Mouse (Mus musculus): ENCODE results near the gene Pnpla6. TPM values are rescaled to one million over a fixed set of nuclear protein-coding genes. Genes with fewer than 3 reads are reported as not detected.
"Not testable (repeated sequence)": the region's sequence is repeated elsewhere in the genome, so short reads cannot be mapped to it uniquely, and the experiment has no call there.

Pnpla6 gene
- total RNA-seq, 2 experiments from 2014 or later: 76.5 to 86.0 TPM

- intact Hi-C loops (cut with DNase I): no loop called here
- Histone ChIP-seq H3K4me3 (no peak overlapping the region), H3K27ac (no peak overlapping the region)
- no peak for DNase-seq (ENCODE audit: extremely low spot score in 1 of 2, low spot score in 2 of 2)
- no peak for TF ChIP-seq CTCF (IDR thresholded peaks at IDR 0.05)
Measured at GRCm38 (mm10) chr8:3540076-3540475, 24.9 kb downstream of the Pnpla6 start.

GRCm38 (mm10) chr8:3546511-3546910 is 31.3 kb downstream of the Pnpla6 start:
- no peak overlapping the region for H3K4me3 ChIP-seq
- intact Hi-C loops (cut with DNase I): no loop called here
- no peak overlapping the region for H3K27ac ChIP-seq
- DNase-seq (ENCODE audit: extremely low spot score in 1 of 2, low spot score in 2 of 2): no peak
- no peak for TF ChIP-seq CTCF (IDR thresholded peaks at IDR 0.05)

- Histone ChIP-seq H3K27ac (no peak overlapping the region), H3K4me3 (no peak overlapping the region)
- intact Hi-C loops (cut with DNase I): no loop called here
- no peak for TF ChIP-seq CTCF (IDR thresholded peaks at IDR 0.05)
- DNase-seq (ENCODE audit: extremely low spot score in 1 of 2, low spot score in 2 of 2): no peak
Measured at GRCm38 (mm10) chr8:3552240-3552639, 37.1 kb downstream of the Pnpla6 start.

GRCm38 (mm10) chr8:3556114-3556513 is 40.9 kb downstream of the Pnpla6 start:
- Histone ChIP-seq H3K27ac (no peak overlapping the region), H3K4me3 (no peak overlapping the region)
- TF ChIP-seq CTCF (IDR thresholded peaks at IDR 0.05): no peak
- intact Hi-C loops (cut with DNase I): no loop called here
- no peak for DNase-seq (ENCODE audit: extremely low spot score in 1 of 2, low spot score in 2 of 2)

GRCm38 (mm10) chr8:3567641-3568371 is 52.6 kb downstream of the Pnpla6 start, which contains the start of gene C330021F23Rik:
TSS of gene C330021F23Rik (plus strand) at chr8:3567990.
- DNase-seq (ENCODE audit: extremely low spot score in 1 of 2, low spot score in 2 of 2): no peak
- no peak within 1 kb of the TSS for H3K4me3 ChIP-seq
- H3K27ac ChIP-seq: no peak within 1 kb of the TSS
- no peak for TF ChIP-seq CTCF (IDR thresholded peaks at IDR 0.05)
- intact Hi-C loops (cut with DNase I): no loop called here

- no peak for TF ChIP-seq CTCF (IDR thresholded peaks at IDR 0.05)
- DNase-seq (ENCODE audit: extremely low spot score in 1 of 2, low spot score in 2 of 2): no peak
- intact Hi-C loops (cut with DNase I): no loop called here
- H3K4me3 ChIP-seq: no peak overlapping the region
- H3K27ac ChIP-seq: no peak overlapping the region
Measured at GRCm38 (mm10) chr8:3568378-3568777, 53.2 kb downstream of the Pnpla6 start.

DNA sequence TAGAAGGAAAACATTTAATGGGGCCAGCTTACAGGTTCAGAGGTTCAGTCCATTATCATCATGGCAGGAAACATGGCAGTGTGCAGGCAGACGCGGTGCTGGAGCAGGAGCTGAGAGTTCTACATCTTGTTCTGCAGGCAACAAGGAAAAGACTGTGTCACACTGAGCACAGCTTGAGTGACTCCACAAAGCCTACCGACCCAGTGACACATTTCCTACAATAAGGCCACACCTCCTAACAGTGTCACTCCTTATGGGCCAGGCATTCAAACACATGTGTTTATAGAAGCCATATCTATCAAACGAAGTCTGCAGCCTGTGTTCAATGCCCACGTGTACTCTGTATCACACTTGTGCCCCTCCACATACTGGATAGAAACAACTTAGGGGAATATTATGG is 54.6 kb downstream of the Pnpla6 start:
- no peak for DNase-seq (ENCODE audit: extremely low spot score in 1 of 2, low spot score in 2 of 2)
- TF ChIP-seq CTCF (IDR thresholded peaks at IDR 0.05): no peak
- Histone ChIP-seq H3K4me3 (no peak overlapping the region), H3K27ac (no peak overlapping the region)
- intact Hi-C loops (cut with DNase I): no loop called here

GRCm38 (mm10) chr8:3574546-3574945 is 59.4 kb downstream of the Pnpla6 start:
- DNase-seq (ENCODE audit: extremely low spot score in 1 of 2, low spot score in 2 of 2): no peak
- no peak overlapping the region for H3K27ac ChIP-seq
- no peak for TF ChIP-seq CTCF (IDR thresholded peaks at IDR 0.05)
- no peak overlapping the region for H3K4me3 ChIP-seq
- intact Hi-C loops (cut with DNase I): no loop called here

DNA sequence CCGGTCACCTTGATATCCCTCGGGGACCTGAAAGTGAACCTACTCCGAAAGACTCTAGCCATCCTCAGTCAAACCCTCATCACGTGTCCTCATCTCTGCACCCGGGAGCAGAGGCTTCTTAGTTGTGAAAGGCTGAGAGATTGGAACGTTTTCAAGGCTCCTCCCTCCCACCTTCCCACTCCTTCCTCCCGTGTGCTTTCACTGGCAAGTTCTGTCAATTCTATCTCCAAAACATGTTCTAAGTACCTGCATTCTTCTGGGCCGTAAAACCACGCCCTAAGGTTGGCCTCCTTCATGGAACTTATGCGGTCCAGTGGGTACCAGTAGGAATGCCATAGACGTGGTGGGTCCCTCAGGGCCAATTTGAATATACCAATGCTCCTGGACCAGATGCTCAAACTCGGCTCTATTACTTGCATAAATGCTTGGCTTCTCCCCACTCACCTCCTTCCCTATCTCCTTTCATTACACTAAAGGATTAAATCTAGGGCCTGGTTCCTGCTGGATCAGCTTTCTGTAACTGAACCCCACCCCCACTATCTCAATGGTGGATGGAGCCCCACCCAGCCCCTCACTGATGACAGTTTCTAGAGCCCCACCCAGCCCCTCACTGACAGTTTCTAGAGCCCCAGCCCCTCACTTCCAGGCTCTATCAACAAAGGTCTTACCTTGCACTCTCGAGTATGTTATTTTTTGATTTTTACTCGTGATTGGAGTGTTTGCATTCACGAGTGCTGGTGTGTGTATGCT is 61.2 kb downstream of the Pnpla6 start:
- Histone ChIP-seq H3K27ac (no peak overlapping the region), H3K4me3 (no peak overlapping the region)
- no peak for DNase-seq (ENCODE audit: extremely low spot score in 1 of 2, low spot score in 2 of 2)
- no peak for TF ChIP-seq CTCF (IDR thresholded peaks at IDR 0.05)
- intact Hi-C loops (cut with DNase I): no loop called here

- H3K4me3 ChIP-seq: no peak overlapping the region
- TF ChIP-seq CTCF (IDR thresholded peaks at IDR 0.05): no peak
- DNase-seq (ENCODE audit: extremely low spot score in 1 of 2, low spot score in 2 of 2): no peak
- intact Hi-C loops (cut with DNase I): no loop called here
- H3K27ac ChIP-seq: no peak overlapping the region
Measured at GRCm38 (mm10) chr8:3579390-3580364, 64.5 kb downstream of the Pnpla6 start.

DNA sequence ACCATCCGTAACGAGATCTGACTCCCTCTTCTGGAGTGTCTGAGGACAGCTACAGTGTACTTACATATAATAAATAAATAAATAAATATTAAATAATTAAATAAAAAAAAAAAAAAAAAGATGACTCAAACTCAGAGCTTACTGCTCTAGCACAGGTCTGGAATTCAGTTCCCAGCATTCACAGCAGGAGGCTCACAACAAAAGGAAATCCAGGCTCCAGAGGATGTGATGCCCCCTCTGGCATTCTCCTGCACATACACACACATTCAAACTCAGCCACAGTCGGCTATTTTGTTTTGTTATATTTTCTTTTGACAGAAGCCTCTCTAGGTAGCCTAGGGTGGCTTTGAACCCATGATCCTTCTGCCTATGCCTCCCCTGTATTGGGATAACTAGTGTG is 66.8 kb downstream of the Pnpla6 start:
- DNase-seq (ENCODE audit: extremely low spot score in 1 of 2, low spot score in 2 of 2); H3K27ac ChIP-seq; H3K4me3 ChIP-seq; intact Hi-C loops (cut with DNase I): not testable (repeated sequence)

GRCm38 (mm10) chr8:3586452-3586851 is 71.3 kb downstream of the Pnpla6 start:
- Histone ChIP-seq H3K27ac (no peak overlapping the region), H3K4me3 (no peak overlapping the region)
- DNase-seq (ENCODE audit: extremely low spot score in 1 of 2, low spot score in 2 of 2): no peak
- no peak for TF ChIP-seq CTCF (IDR thresholded peaks at IDR 0.05)
- intact Hi-C loops (cut with DNase I): no loop called here
